Mouse (Mus musculus) retina, postnatal 7 days (tissue): ENCODE measurements at regions not wholly inside any gene's neighbourhood (a gene's known extent, or its start where the extent isn't known, plus 50 kb on each side); places are given as distances from the start of the nearest gene placed in this dataset.

Experiments used
- DNase-seq: peaks from one replicate; pipeline ENCODE4 v3.0.0-alpha.2; 2012; ENCODE audit warnings: low read depth, low spot score

DNA sequence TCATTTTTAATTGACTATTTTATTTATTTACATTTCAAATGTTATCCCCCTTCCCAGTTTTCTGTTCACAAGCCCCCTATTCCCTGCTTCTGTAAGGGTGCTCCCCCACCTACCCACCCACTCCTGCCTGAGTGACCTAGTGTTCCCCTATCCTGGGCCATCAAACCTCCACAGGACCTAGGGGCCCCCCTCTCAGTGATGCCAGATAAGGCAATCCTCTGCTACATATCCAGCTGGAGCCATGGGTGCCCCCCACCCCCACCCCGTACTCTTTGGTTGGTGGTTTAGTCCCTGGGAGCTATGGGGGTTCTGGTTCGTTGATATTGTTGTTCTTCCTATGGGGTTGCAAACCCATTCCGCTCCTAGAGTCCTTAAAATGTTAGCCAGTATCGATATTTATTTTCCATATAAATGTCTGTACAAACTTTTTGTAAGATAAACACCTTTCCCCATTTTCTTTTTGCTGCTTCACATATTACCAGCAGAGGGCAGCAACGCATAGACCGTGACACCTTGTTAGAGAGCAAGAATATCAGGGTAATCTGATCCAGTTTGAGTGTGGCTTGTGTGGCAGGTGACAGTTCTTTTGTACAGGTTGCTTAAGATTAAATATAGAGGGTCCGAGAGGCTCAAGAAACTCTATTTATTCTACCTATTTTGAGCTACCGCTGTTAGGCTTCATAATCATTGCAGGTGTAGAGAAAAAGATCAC lies 177.2 kb upstream of the Scn7a start:
- peak; percentile 54 for DNase-seq

DNA sequence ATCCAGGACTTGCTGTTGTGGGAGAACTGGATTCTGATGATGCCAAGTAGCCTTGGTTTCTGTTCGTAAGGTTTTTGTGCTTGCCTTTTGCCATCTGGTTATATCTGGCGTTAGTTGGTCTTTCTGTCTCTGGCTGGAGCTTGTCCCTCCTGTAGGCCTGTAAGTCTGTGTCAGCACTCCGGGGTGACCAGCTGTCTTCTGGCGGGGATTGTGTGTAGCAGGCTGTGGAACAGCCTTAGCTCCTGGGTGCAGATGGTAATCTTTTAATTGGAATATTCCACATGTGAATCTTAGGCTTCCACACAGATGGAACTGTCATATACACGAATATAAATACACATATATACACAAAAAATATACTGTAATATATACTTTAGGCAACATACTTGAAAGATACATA lies 156.5 kb upstream of the Scn7a start:
- no peak for DNase-seq

DNA sequence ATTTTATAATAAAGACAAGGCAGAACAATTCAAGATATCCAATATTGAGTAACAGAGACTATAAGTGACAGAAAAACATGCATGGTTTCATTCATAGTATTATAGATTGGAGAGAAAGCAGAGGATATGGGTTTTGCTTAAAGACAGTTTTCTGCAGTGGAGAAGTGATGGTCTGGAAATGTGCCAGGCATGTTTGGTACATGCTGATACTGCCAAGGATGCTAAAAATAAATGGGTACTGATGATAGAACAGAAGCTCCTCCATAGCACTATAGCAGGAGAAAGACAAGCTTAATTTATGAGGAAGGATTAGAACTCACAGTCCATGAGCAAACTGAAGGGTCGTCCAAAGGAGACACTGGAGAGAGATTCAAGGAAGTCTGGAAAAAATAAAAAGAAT lies 113.3 kb upstream of the Scn7a start:
- DNase-seq, result no peak

DNA sequence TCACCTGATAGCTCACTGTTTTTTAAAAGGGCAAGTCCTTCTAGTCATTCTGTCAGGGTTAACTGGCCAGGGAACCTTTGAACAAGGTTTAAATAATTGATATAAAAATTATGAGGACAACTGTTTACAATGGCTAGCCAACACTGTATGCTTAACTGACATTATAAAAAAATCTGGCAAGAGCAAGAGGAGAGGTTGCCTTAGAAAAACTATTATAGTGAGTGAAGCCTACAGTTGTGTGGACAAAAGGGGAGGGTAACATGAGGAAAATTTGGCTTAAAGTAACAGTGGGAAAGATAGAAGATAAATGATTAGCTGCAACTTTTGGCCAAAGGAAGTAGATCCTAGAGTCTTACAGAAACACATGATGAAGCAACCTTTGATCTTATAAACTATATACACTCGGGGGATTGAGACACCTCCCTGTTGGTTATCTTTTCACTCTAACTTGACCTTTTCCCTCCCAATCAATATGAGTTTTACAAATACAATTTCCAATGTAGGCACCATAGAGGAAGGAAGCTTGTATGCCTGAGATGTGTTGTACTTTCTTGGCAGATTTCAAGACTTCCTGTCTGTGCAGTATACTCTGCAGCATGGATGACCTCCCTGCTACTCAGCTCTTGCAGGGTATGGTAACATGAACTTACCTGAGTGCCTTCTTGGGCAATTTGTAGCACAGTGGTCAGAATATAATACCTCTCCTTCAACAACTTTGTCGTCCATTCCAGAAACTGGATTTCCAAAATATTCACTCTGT lies 82.9 kb upstream of the Scn7a start:
- DNase-seq, result no peak
